Mouse (Mus musculus): ENCODE measurements around the gene Plekhj1.
"Not testable (repeated sequence)": the region's sequence is repeated elsewhere in the genome, so short reads cannot be mapped to it uniquely, and the experiment has no call there.

The Plekhj1 gene

DNA sequence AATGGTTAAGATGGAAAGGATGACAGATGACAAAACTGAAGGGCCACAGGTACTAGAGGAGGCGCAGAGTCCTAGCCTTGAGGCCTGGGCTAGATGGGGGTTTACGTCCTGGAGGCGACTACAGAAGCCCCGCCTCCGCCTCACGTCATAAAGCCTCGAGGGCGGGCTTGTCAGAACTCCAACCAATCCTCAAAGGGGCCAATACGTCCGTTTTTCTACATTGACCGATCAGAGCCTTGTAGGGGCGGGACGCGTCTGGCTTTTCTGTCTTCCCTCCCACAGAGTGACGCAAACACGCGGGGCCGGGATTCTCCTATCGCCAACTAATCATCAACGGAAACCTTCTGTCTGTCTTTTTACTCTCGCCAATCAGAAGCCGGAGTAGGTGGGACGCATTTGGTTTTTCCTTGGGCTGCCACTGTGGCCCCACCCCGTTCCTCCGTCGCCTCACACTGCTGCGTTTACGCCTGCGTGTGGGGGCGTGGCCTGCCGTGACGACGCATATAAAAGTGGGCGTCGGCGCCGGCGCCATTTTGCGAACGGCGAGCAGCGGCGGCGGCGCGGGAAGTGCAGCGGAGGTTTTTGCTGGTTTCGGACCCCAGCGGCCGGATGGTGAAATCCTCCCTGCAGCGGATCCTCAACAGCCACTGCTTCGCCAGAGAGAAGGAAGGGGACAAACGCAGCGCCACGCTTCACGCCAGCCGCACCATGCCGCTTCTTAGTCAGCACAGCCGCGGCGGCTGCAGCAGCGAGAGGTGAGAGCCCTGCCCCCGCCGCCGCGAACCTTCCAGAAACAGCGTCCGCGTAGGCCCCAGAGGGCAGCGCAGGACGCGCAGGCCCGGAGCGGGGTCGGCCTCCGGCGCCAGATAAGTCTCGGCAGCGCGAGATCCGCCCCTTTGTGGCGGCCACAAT lies 28.0 kb upstream of the Plekhj1 start, which contains the start of gene Oaz1:
Gene Oaz1, plus strand, starts transcription at position 506 of the 912 bp plus-strand sequence.
- DNase-seq (ENCODE audit: low read depth in 2 of 2, low spot score in 2 of 2), result peak; percentile 98

DNA sequence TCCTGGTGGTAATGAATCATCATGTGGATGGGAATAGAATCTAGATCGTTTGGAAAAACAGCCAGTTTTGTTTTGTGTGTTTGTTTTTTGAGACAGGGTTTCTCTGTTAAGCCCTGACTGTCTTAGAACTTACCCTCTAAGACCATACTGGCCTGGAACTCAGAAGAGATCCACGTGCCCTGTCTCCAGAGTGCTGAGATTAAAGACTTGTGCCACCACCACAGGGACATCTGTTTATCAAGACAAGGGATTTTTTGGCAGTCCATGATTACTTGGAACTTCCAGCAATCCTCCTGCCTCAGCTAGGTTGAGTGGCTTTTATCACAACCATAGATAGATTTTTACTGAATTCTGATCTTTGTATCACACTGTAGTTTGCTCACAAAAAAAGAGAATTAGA lies 26.4 kb upstream of the Plekhj1 start:
- DNase-seq (ENCODE audit: low read depth in 2 of 2, low spot score in 2 of 2), result no peak

DNA sequence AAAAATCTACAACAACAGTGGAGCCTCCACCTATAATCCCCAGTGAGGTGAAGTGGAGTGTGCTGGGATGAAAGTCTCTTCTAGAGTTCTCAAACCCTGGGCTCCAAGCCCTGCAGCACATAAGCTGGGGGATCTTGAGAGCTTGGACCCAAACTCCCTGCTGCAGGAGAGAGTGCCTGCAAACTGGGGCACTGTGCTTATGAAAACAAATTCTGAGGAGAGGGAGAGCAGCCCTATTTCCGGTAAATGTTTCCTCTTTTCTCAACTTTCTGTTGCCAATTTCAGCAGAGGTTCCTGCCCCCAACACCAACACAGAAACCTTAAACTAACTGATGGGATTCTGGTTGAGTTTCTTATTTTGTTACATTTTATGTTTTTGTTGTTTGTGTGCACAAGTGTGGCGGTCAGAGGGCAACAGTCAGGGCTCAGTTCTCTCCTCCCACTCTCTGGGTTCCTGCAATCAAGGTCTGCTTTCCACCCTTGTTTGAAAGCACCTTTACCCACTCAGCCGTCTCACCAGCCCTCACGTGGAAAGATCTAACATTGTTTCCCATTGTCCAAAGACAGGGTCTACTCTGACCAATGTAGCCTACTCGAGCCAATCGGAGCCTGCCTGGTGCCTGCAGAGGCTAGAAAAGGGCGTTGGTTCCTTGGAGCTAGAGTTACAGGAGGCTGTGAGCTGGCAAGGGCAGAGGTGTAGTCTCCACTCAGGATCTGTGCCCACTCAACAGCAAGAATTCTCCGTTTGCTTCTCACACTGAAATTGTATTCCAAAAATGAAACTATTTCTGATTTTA lies 25.6 kb upstream of the Plekhj1 start:
- no peak for DNase-seq (ENCODE audit: low read depth in 2 of 2, low spot score in 2 of 2)

DNA sequence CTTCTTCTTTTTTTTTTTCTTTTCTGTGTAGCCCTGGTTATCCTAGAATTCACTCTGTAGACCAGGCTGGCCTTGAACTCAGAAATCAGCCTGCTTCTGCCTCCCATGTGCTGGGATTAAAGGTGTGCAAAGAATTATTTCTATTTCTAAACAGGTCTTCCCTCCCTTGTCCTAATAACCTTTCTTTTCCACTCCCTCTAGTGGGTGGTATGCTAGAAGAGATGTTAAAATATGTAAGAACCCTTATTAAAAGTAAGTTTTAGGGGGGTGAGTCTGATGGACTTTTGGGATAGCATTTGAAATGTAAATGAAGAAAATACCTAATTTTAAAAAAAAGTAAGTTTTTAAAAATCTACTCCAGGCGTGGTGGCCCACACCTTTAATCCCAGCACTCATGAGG lies 24.9 kb upstream of the Plekhj1 start:
- DNase-seq (ENCODE audit: low read depth in 2 of 2, low spot score in 2 of 2), result no peak

DNA sequence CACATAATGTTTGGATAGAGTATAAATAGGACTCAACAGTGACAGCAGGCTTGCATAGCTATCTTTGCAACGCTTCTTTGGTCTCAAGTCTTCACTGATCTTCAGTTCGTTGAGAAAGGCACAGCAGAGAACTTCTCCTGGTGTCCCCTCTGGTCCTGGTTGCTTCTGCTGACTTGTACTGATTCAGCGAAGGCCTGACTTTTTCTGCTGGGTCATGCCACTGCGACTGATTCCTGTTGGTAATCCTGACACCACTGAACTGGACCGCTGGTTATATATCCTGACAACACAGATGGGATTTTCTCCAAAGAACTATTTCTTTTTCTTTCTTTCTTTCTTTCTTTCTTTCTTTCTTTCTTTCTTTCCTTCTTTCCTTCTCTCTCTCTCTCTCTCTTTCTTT lies 24.1 kb upstream of the Plekhj1 start:
- DNase-seq (ENCODE audit: low read depth in 2 of 2, low spot score in 2 of 2), result no peak

- DNase-seq (ENCODE audit: low read depth in 2 of 2, low spot score in 2 of 2), result peak in 1 of 2 experiments; percentile 50
Measured at GRCm38 (mm10) chr10:80821991-80822390, 23.6 kb upstream of the Plekhj1 start.

DNA sequence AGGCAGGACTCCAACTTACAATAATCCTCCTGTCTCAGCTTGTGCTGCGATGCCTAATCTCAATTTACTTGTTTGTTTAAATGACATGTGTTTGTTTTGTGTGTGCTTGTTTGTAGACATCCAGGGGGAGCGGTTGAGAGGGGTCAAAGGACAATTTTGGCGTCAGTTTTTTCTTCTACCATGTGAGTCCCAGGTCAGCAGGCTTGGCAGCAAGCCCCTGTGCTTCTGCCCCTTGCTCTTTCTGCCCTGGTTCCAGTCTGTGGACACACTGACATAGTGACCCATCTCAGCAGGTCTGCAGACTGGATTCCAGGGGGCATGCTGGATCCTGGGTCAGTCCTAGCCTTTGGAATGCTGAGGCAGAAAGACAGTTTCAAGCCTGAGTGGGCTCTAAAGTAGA lies 21.0 kb upstream of the Plekhj1 start:
- no peak for DNase-seq (ENCODE audit: low read depth in 2 of 2, low spot score in 2 of 2)

DNA sequence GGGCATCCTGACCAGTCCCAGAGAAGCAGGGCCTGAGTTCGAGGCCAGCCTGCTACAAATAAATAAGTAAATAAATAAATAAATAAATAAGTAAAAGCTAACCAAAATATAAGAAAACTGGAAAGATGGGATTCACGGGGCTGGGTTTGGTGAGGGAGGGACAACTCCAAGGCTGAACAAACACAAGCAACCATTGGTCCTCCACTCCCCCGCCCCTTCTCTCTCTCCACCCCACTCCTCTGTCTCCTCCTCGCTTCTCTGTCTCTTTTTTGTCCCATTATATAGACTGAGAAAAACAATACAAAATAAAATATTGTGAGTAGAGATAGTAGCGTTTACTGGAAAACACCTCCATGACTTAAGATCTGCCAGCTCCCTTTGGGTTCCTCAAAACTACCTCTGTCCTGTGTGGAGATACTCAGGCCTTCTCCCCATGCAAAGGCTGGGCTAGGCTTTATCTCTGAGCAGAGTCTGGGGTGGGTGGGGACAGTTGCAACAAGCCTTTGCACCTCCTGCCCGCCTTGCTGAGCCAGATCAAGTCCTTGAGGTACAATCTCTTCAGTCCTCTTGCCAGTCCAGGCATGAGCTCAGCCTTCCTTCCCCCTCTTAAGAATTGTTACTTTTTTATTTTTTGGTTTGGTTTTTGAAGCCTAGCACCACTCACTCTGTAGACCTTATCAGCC lies 20.3 kb upstream of the Plekhj1 start:
- no peak for DNase-seq (ENCODE audit: low read depth in 2 of 2, low spot score in 2 of 2)

GRCm38 (mm10) chr10:80817955-80818354 lies 19.5 kb upstream of the Plekhj1 start:
- DNase-seq (ENCODE audit: low read depth in 2 of 2, low spot score in 2 of 2), result not testable (repeated sequence)

DNA sequence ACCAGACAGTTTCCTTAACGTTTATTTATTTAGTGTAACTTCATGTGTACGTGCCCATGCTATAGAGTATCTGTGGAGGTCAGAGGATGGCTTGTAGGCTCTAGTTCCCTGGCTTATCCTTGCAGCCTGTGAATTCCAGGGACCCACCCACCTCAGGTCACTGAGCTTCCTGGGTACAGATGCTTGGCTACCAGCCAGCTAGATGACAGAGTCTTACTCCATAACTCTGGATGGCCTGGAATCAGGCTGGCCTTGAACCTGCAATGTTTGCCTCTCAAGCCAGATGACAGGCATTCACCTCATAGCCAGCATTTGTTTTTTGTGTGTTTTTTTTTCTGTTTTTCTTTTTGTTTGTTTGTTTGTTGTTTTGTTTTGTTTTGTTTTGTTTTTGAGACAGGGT lies 18.7 kb upstream of the Plekhj1 start:
- no peak for DNase-seq (ENCODE audit: low read depth in 2 of 2, low spot score in 2 of 2)

DNA sequence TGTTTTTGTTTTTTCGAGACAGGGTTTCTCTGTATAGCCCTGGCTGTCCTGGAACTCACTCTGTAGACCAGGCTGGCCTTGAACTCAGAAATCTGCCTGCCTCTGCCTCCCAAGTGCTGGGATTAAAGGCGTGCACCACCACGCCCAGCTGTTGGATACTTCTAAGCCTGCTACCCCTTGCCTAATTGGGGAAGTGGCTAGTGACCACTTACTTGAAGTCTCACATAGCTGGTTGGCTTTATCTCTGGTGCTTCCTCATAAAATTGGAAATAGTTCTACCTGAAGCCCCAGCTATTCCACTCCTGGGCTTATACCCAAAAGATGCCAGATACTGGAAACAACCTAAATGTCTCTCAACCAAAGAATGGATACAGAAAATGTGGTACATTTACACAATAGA lies 17.9 kb upstream of the Plekhj1 start:
- DNase-seq (ENCODE audit: low read depth in 2 of 2, low spot score in 2 of 2), result not testable (repeated sequence)

GRCm38 (mm10) chr10:80814800-80815199 lies 16.4 kb upstream of the Plekhj1 start:
- no peak for DNase-seq (ENCODE audit: low read depth in 2 of 2, low spot score in 2 of 2)

GRCm38 (mm10) chr10:80813366-80813765 lies 14.9 kb upstream of the Plekhj1 start, which contains the start of gene Jsrp1:
TSS of gene Jsrp1 (minus strand) at chr10:80813498.
- DNase-seq (ENCODE audit: low read depth in 2 of 2, low spot score in 2 of 2), result no peak

- no peak for DNase-seq (ENCODE audit: low read depth in 2 of 2, low spot score in 2 of 2)
Measured at GRCm38 (mm10) chr10:80812391-80813041, 14.1 kb upstream of the Plekhj1 start.

GRCm38 (mm10) chr10:80810084-80810483 lies 11.7 kb upstream of the Plekhj1 start:
- no peak for DNase-seq (ENCODE audit: low read depth in 2 of 2, low spot score in 2 of 2)

DNA sequence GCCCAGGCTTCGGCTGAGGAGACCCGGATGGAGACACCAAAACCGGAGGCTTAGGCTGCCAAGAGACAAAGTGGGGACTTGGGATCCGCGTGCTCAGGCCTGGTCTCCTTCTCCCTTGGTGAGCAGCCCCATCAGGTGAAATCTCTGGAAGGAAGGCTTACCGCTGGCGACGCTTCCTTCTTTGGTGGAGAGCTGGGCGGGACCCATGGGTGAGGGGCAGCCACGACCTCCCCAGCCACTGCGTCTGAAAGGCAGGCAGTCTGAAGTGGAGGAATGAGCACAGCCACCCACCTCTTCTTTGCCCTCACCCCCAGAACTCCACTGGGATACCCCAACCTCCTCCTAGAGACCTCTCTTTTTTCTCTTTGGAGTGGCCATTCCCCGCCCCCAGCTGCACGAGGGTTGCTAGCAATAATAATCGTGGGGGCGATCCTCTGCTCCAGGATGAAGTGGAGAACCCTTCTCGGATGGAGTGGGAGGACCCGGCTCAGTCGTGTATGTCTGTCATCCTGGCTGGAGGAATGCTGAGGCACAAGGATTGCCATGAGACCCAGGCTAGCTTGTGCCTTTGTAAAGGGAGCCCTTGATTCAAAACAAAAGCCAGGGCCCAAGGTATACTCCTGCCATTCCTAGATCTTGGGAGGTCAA lies 10.7 kb upstream of the Plekhj1 start:
- no peak for DNase-seq (ENCODE audit: low read depth in 2 of 2, low spot score in 2 of 2)

- DNase-seq (ENCODE audit: low read depth in 2 of 2, low spot score in 2 of 2), result no peak
Measured at GRCm38 (mm10) chr10:80808099-80808984, 9.9 kb upstream of the Plekhj1 start.

- DNase-seq (ENCODE audit: low read depth in 2 of 2, low spot score in 2 of 2), result peak in 1 of 2 experiments; percentile 25
Measured at GRCm38 (mm10) chr10:80807057-80807627, 8.7 kb upstream of the Plekhj1 start.
